Mouse (Mus musculus) layer of hippocampus, postnatal 25 days (tissue): ENCODE measurements around the gene Pdzd2. TPM values are rescaled to one million over a fixed set of nuclear protein-coding genes. Genes with fewer than 3 reads are reported as not detected.

ENCODE experiments used
- DNase-seq, 2 experiments: peaks; one replicate each; pipeline ENCODE4 v3.0.0; 2022; ENCODE audit warnings: mixed read lengths in 2 of 2, low spot score in 1 of 2; ENCODE audit errors: extremely low spot score in 1 of 2
- total RNA-seq, 2 experiments: library from RNA; stranded (reverse); gene quantifications; 2 replicates each; pipeline ENCODE4 v1.2.3; 2021

The Pdzd2 gene
- total RNA-seq, 2 experiments from 2014 or later, result 49.4 to 56.4 TPM

- no peak for DNase-seq
These were observed 152.8 kb downstream of the Pdzd2 start for GRCm38 (mm10) chr15:12586852-12587424.

DNA sequence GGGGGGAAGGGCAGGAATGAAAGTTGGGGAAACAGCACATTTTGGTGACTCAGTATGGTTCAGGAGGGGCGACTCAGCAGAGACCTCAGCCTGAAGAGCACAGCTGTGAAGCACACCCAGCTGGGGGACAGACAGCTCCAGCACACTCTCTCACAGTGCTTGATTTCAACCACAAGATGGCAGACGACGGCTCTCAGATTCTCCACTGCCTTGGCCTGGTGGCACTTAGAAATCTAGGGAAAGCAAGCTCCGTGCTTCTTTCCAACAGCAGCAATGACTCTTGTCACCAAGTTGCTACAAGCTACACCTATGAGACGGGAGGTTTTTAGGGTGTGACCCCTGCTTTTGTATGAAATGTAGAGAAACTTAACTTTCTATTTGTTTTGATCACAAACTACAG, 153.6 kb downstream of the Pdzd2 start:
- DNase-seq, result peak; percentile 39 to 57

GRCm38 (mm10) chr15:12583051-12583450, 156.7 kb downstream of the Pdzd2 start:
- no peak for DNase-seq

DNA sequence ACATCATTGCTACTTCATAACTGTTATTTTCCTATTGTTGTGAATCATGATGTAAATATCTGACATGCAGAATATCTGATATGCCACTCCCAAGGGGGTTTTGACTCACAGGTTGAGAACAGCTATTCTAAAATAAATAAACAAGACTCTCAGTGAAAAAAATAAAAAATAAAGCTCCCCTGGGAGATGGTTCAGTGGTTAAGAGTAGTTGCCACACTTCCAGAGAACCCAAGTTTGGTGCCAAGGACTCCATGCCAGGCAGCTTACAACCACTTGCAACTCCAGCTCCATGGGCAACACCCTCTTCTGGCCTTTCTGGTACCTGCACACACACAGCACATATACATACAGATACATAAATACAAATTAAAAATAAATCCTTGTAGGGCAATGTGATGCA, 157.3 kb downstream of the Pdzd2 start:
- DNase-seq, result no peak

GRCm38 (mm10) chr15:12579196-12579595, 160.5 kb downstream of the Pdzd2 start:
- DNase-seq, result no peak

DNA sequence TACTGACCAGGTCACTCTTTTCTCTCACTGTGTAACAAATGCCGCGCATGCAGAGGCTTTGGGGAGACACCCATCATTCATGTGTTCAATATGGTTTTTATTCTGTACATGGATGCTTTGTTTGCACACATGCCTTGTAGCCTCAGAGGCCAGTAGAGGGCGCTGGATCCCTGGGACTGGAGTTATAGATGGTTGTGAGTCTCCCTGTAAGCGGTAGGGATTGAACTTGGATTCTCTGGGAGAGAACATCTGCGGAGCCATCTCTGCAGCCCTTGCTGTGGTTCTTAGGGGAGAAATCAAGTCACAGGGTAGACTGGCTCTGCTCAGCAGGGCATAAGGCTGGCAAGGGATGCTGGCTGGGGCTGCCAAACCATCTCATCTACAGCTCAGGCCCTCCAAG, 161.4 kb downstream of the Pdzd2 start:
- DNase-seq, result peak; percentile 55 to 84

DNA sequence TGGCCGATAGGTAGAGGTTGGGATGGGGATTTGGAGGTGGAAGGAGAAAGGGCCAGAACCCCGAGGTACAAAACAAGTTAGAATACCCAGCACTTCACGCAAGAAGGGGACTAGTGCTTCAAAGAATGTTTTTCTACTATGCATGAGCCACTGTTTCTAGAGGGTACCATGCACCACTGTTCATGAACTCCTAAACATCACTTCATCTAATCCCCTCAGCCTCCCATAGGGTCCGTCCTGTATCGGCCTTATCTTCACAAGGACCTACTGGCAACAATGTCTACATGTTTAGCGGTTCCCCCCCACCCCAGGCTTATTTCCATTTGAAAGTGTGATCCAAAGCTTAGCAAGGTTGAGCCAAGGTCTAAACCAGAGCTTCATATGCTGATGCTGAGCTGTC, 162.0 kb downstream of the Pdzd2 start:
- no peak for DNase-seq

DNA sequence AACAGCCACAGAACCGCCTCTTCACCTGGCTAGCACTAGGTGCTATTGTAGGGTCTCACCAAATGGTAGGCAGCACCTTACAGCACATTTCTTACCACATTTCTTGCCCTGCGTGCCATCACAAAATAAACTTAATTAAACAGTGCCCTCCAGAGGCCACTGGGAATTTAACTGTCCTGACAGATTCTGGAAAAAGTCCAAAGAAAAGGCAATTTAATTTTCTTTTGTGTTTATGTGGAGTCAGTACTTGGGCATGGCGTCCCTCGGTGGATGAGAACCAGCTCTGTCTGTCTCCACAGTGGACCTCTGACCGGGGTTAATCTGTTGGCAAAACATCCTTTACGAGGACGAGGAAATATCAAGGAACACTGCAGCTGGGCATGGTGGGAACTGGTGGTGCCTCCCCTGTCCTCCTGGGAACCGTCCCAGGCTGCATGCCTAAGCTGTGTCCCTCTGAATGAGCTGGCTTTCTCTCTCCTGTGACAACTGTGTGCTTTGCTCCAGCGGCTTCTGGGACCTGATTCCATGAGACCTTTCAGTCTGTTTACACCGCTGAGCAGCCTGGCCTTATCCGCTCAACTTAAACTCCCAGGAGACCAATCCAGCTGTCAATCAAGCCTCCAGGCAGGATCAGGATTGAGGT, 162.5 kb downstream of the Pdzd2 start:
- DNase-seq, result peak; percentile 21 to 33

DNA sequence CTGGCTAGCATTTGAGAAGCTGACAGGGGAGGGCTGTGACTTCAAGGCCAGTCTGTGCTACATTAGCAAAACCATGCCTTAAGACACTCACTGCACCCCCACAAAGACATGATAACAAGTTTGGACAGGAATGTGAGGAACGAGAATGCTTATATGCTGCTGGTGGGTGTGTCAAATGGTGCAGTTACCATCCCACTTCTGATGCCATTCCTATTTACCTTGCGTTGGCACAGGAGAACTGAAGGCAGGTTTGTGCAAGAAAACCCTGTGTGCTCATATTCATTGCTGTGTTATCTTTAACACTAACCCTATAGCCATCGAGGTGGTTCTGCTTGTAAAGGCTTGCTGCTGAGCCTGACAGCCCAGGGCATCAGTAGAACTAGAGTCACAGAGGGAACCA, 166.1 kb downstream of the Pdzd2 start:
- DNase-seq, result no peak

GRCm38 (mm10) chr15:12571168-12571567, 168.6 kb downstream of the Pdzd2 start:
- no peak for DNase-seq

GRCm38 (mm10) chr15:12566637-12567440, 172.9 kb downstream of the Pdzd2 start:
- DNase-seq, result no peak

GRCm38 (mm10) chr15:12565281-12565680, 174.4 kb downstream of the Pdzd2 start:
- DNase-seq, result no peak

DNA sequence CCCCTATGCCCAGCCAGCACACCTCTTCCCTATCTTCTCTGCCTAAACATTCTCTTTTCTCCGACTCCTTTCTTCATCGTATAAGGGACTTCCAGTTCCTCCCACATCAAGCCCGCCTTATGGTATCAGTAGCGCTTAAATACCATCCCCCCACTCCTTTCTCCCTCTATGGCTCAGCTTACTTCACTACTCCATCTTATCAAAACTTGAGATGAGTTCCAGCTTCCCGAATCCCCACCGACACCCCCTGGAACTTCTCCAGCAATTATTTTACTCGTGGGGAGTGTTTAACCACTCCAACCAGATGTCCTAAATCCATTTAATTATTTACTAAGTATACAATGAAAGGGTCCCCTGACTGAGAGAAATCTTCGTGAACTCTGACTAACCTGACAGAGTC, 179.2 kb downstream of the Pdzd2 start:
- DNase-seq, result no peak

GRCm38 (mm10) chr15:12557663-12558436, 181.9 kb downstream of the Pdzd2 start:
- no peak for DNase-seq

GRCm38 (mm10) chr15:12553211-12553610, 186.5 kb downstream of the Pdzd2 start:
- DNase-seq, result no peak

DNA sequence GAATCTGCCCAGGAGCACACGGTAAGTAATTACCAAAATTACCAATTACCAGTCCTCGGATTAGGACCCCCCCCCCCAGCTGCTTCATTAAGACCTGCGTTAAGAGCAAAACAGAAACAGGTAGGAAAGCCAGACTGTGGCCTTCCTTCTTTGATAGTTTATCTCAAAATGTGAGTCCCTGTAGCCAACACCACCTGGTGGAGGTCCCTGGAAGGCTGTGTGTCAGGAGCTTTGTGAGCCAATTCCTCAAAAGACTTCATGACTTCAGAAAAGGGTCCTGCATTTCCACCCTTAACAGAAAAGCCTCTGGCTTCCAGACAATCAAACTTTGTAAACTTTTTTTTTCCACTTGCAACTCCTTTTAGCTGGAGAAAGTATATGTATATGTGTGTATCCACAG, 188.8 kb downstream of the Pdzd2 start:
- DNase-seq, result no peak

DNA sequence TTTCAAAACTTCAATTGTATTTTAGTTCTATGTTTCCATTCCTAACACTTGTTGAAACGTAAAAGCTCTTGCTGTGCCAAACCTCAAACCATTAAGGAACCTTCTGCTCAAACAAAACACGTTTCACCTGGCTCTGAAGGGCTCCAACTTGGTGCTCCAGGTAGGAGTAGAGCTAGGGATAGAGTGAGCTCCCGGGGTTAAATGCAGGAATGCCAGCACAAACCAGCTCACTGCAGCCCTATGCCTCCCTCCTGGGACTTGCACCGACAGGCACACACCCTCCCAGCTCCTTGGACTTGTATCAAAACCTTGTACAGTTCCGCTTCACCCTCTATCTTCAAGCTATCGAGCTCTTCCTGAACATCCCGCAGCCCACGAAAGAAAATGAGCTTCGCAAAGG, 189.3 kb downstream of the Pdzd2 start:
- no peak for DNase-seq

- DNase-seq, result no peak
These were observed 189.8 kb downstream of the Pdzd2 start for GRCm38 (mm10) chr15:12549919-12550305.

DNA sequence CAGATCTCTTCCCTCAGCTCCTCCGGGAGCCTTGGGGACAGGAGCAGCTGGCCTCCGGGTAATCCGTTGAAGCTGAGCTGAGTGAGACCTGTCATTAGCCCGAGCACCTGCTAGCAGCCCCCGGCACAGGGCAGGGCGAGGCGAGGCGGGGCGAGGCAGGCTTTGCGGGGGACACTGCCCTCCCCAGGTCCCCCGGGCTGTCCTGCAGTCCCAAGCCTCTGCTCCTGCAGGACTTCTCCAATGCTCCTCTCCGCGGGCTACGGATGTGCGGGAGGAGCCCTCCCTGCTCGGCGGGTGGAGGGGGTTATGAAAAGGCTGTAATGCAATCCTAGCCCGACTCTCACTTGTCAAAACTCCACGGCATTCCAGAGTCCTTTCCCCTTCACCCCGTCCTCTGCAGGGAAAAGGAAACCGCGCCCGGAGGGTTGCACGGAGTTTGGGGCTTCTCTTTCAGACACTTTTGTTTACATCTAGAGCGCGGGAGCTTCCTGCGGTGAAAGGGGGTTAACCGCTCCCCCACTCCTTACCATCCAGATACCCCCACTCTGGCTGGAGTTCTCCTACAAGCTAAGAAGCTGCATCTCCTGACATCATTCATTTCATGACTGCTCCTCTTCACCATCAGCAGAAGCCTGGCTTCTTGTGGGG, 190.3 kb downstream of the Pdzd2 start:
- DNase-seq, result peak in 1 of 2 experiments; percentile 8

DNA sequence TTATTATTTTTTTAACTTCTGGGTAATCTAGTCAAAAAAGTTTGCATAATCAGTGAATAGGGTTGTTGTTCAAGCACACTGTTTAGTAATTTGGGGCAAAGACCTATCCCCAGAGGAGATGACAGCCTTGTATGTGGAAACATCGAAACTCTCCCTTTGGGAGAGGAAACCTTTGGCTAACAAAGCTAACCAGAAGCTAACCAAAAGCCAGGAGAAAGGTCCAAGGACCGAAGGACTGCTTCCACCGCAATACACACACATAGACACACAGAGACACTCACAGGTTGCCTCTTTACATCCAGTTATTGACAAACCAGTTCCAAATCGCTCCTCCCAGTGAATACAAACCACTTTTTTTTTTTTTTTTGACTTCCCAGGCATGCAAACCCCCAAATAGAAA, 191.0 kb downstream of the Pdzd2 start:
- DNase-seq, result no peak
